Mouse (Mus musculus): ENCODE results near the gene Mapk11. TPM values are rescaled to one million over a fixed set of nuclear protein-coding genes. Genes with fewer than 3 reads are reported as not detected.

Gene Mapk11
- polyA plus RNA-seq, 1 experiment, result 9.1 TPM

- Histone ChIP-seq H3K4me3 (no peak overlapping the region), H3K27me3 (ENCODE audit: control insufficient read depth, insufficient read depth, insufficient read length) (no peaks in the 10 kb centered on the region), H3ac (ENCODE audit: control insufficient read depth, insufficient read length) (no peak overlapping the region), H3K79me2 (ENCODE audit: control insufficient read depth, insufficient read depth) (peaks cover 71% of the 10 kb centered on the region), H3K4me2 (ENCODE audit: low read depth) (peak overlapping the region; percentile 78), H3K36me3 (ENCODE audit: control insufficient read depth, insufficient read depth) (peaks cover 24% of the 10 kb centered on the region)
- TF ChIP-seq POLR2AphosphoS2 (IDR thresholded peaks at IDR 0.05; ENCODE audit: insufficient read length, low read depth) (no peak), SRF (IDR thresholded peaks at IDR 0.05; ENCODE audit: control insufficient read depth, insufficient read length, low read depth) (no peak), CEBPB (IDR thresholded peaks at IDR 0.05; ENCODE audit: insufficient read depth, poor library complexity, severe bottlenecking) (no peak), MYOD1 (IDR thresholded peaks at IDR 0.05; ENCODE audit: control insufficient read depth in 1 of 3, insufficient read length in 2 of 3, low read depth in 2 of 3) (no peak), USF1 (IDR thresholded peaks at IDR 0.05; ENCODE audit: low read depth) (no peak), REST (IDR thresholded peaks at IDR 0.05; ENCODE audit: insufficient read depth, insufficient read length) (no peak), POLR2A (IDR thresholded peaks at IDR 0.05; ENCODE audit: insufficient read length, low read depth) (no peak), E2F4 (IDR thresholded peaks at IDR 0.05; ENCODE audit: insufficient read depth) (no peak), TCF3 (IDR thresholded peaks at IDR 0.05; ENCODE audit: insufficient read length, low read depth) (no peak), MAX (IDR thresholded peaks at IDR 0.05; ENCODE audit: low read depth) (no peak), TCF12 (IDR thresholded peaks at IDR 0.05; ENCODE audit: insufficient read depth, poor library complexity, severe bottlenecking) (no peak), MYOG (IDR thresholded peaks at IDR 0.05; ENCODE audit: control insufficient read depth in 1 of 3, insufficient read depth in 1 of 3, insufficient read length in 2 of 3, low read depth in 2 of 3) (no peak)
Measured at GRCm38 (mm10) chr15:89170102-89170501, 20.7 kb upstream of the Mapk11 start.

GRCm38 (mm10) chr15:89169431-89169830 is 20.0 kb upstream of the Mapk11 start:
- TF ChIP-seq USF1 (IDR thresholded peaks at IDR 0.05; ENCODE audit: low read depth) (no peak), TCF3 (IDR thresholded peaks at IDR 0.05; ENCODE audit: insufficient read length, low read depth) (peak; percentile 36), POLR2A (IDR thresholded peaks at IDR 0.05; ENCODE audit: insufficient read length, low read depth) (peak; percentile 45), MYOG (IDR thresholded peaks at IDR 0.05; ENCODE audit: control insufficient read depth in 1 of 3, insufficient read depth in 1 of 3, insufficient read length in 2 of 3, low read depth in 2 of 3) (peak in 2 of 3 experiments; percentile 62 to 89), POLR2AphosphoS2 (IDR thresholded peaks at IDR 0.05; ENCODE audit: insufficient read length, low read depth) (peak; percentile 53), SRF (IDR thresholded peaks at IDR 0.05; ENCODE audit: control insufficient read depth, insufficient read length, low read depth) (no peak), E2F4 (IDR thresholded peaks at IDR 0.05; ENCODE audit: insufficient read depth) (no peak), TCF12 (IDR thresholded peaks at IDR 0.05; ENCODE audit: insufficient read depth, poor library complexity, severe bottlenecking) (peak; percentile 3), MYOD1 (IDR thresholded peaks at IDR 0.05; ENCODE audit: control insufficient read depth in 1 of 3, insufficient read length in 2 of 3, low read depth in 2 of 3) (peak in 2 of 3 experiments; percentile 56 to 87), CEBPB (IDR thresholded peaks at IDR 0.05; ENCODE audit: insufficient read depth, poor library complexity, severe bottlenecking) (no peak), REST (IDR thresholded peaks at IDR 0.05; ENCODE audit: insufficient read depth, insufficient read length) (no peak), MAX (IDR thresholded peaks at IDR 0.05; ENCODE audit: low read depth) (no peak)
- Histone ChIP-seq H3K27me3 (ENCODE audit: control insufficient read depth, insufficient read depth, insufficient read length) (no peaks in the 10 kb centered on the region), H3K4me3 (peak overlapping the region; percentile 3), H3K79me2 (ENCODE audit: control insufficient read depth, insufficient read depth) (peaks cover 64% of the 10 kb centered on the region), H3ac (ENCODE audit: control insufficient read depth, insufficient read length) (no peak overlapping the region), H3K36me3 (ENCODE audit: control insufficient read depth, insufficient read depth) (peaks cover 30% of the 10 kb centered on the region), H3K4me2 (ENCODE audit: low read depth) (peak overlapping the region; percentile 78)

DNA sequence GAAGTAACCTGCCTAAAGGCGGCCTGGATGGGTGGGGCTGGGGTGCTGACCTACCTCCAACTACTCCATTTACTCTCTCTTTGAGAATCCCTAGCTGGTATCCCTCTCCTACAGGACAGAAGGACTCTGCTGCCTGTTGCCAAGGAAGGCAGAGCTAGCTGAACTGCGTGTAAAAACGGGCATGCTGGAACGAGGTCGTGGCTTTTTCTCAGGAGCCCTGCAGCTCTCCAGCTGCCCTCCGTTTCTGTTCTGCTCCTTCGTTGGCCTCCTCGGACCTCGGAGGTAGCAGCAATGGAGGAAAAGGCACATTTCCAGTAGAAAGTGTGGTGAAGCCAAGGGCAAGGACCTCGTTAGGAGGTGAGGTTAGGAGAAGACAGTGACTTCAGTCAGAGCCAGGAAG is 19.5 kb upstream of the Mapk11 start:
- Histone ChIP-seq H3K79me2 (ENCODE audit: control insufficient read depth, insufficient read depth) (peaks cover 59% of the 10 kb centered on the region), H3K4me2 (ENCODE audit: low read depth) (peak overlapping the region; percentile 78), H3K27me3 (ENCODE audit: control insufficient read depth, insufficient read depth, insufficient read length) (no peaks in the 10 kb centered on the region), H3ac (ENCODE audit: control insufficient read depth, insufficient read length) (no peak overlapping the region), H3K36me3 (ENCODE audit: control insufficient read depth, insufficient read depth) (peaks cover 34% of the 10 kb centered on the region), H3K4me3 (peak overlapping the region; percentile 3)
- TF ChIP-seq USF1 (IDR thresholded peaks at IDR 0.05; ENCODE audit: low read depth), result no peak
- peak; percentile 5 for TF ChIP-seq POLR2A (IDR thresholded peaks at IDR 0.05; ENCODE audit: insufficient read length, low read depth)

DNA sequence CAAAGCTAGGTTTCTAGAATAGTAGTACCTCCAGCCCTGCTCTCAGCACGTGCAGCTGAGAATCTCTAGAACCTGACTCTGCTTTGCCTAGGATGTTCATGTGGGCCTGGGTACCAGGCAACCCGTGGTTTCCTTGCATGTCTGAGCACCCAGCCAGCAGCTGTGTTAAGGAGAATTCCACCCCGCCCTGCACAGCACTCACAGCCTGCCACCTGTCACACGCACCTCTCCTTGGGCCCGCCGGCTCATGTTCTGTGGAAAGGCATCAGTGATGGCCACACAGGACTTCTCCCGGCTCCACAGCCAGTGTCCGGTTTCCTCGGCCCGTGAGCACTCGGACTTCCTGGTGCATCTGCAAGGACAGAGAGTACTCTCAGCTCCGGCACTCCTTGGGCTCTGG is 16.1 kb upstream of the Mapk11 start:
- peak in 2 of 3 experiments; percentile 83 to 99 for TF ChIP-seq MYOD1 (IDR thresholded peaks at IDR 0.05; ENCODE audit: control insufficient read depth in 1 of 3, insufficient read length in 2 of 3, low read depth in 2 of 3)
- TF ChIP-seq TCF3 (IDR thresholded peaks at IDR 0.05; ENCODE audit: insufficient read length, low read depth), result peak; percentile 78
- no peak for TF ChIP-seq POLR2A (IDR thresholded peaks at IDR 0.05; ENCODE audit: insufficient read length, low read depth)
- TF ChIP-seq REST (IDR thresholded peaks at IDR 0.05; ENCODE audit: insufficient read depth, insufficient read length), result no peak
- TF ChIP-seq CEBPB (IDR thresholded peaks at IDR 0.05; ENCODE audit: insufficient read depth, poor library complexity, severe bottlenecking), result no peak
- TF ChIP-seq SRF (IDR thresholded peaks at IDR 0.05; ENCODE audit: control insufficient read depth, insufficient read length, low read depth), result no peak
- TF ChIP-seq USF1 (IDR thresholded peaks at IDR 0.05; ENCODE audit: low read depth), result no peak
- TF ChIP-seq E2F4 (IDR thresholded peaks at IDR 0.05; ENCODE audit: insufficient read depth), result no peak
- TF ChIP-seq POLR2AphosphoS2 (IDR thresholded peaks at IDR 0.05; ENCODE audit: insufficient read length, low read depth), result no peak
- peak; percentile 28 to 97 (median 91) for TF ChIP-seq MYOG (IDR thresholded peaks at IDR 0.05; ENCODE audit: control insufficient read depth in 1 of 3, insufficient read depth in 1 of 3, insufficient read length in 2 of 3, low read depth in 2 of 3)
- no peak for TF ChIP-seq MAX (IDR thresholded peaks at IDR 0.05; ENCODE audit: low read depth)
- TF ChIP-seq TCF12 (IDR thresholded peaks at IDR 0.05; ENCODE audit: insufficient read depth, poor library complexity, severe bottlenecking), result peak; percentile 36

DNA sequence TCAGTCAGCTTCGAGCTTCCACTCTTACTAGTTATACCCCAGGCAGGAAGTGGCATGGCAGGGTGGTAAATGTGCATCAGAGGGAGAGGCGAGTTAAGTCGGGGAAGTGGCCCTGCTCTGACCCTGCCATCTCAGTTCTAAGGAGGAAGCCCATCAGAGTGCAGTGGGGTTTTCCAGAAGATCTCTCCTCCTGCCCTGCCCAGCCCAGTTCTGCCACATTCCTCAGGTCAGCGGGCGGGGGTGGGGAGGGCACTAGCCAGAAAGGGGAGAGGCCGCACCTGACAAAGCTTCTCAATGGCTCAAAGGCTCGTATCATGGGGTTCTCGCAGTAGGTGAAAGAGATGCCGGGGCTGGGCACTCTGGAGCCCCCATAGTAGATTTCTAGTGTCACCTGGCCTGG is 12.0 kb upstream of the Mapk11 start:
- Histone ChIP-seq H3K27me3 (ENCODE audit: control insufficient read depth, insufficient read depth, insufficient read length) (no peaks in the 10 kb centered on the region), H3K36me3 (ENCODE audit: control insufficient read depth, insufficient read depth) (peaks cover 70% of the 10 kb centered on the region), H3K79me2 (ENCODE audit: control insufficient read depth, insufficient read depth) (no peaks in the 10 kb centered on the region), H3ac (ENCODE audit: control insufficient read depth, insufficient read length) (no peak overlapping the region), H3K4me3 (no peak overlapping the region), H3K4me2 (ENCODE audit: low read depth) (no peak overlapping the region)
- TF ChIP-seq MAX (IDR thresholded peaks at IDR 0.05; ENCODE audit: low read depth) (no peak), POLR2AphosphoS2 (IDR thresholded peaks at IDR 0.05; ENCODE audit: insufficient read length, low read depth) (no peak), CEBPB (IDR thresholded peaks at IDR 0.05; ENCODE audit: insufficient read depth, poor library complexity, severe bottlenecking) (no peak), POLR2A (IDR thresholded peaks at IDR 0.05; ENCODE audit: insufficient read length, low read depth) (no peak), E2F4 (IDR thresholded peaks at IDR 0.05; ENCODE audit: insufficient read depth) (no peak), USF1 (IDR thresholded peaks at IDR 0.05; ENCODE audit: low read depth) (no peak), TCF3 (IDR thresholded peaks at IDR 0.05; ENCODE audit: insufficient read length, low read depth) (no peak), MYOD1 (IDR thresholded peaks at IDR 0.05; ENCODE audit: control insufficient read depth in 1 of 3, insufficient read length in 2 of 3, low read depth in 2 of 3) (no peak), MYOG (IDR thresholded peaks at IDR 0.05; ENCODE audit: control insufficient read depth in 1 of 3, insufficient read depth in 1 of 3, insufficient read length in 2 of 3, low read depth in 2 of 3) (no peak), REST (IDR thresholded peaks at IDR 0.05; ENCODE audit: insufficient read depth, insufficient read length) (no peak), SRF (IDR thresholded peaks at IDR 0.05; ENCODE audit: control insufficient read depth, insufficient read length, low read depth) (no peak), TCF12 (IDR thresholded peaks at IDR 0.05; ENCODE audit: insufficient read depth, poor library complexity, severe bottlenecking) (no peak)

More for the DNA sequence above, 16.1 kb upstream of the Mapk11 start:
- no peaks in the 10 kb centered on the region for H3K27me3 ChIP-seq (ENCODE audit: control insufficient read depth, insufficient read depth, insufficient read length)
- no peak overlapping the region for H3K4me2 ChIP-seq (ENCODE audit: low read depth)
- no peak overlapping the region for H3K4me3 ChIP-seq
- peaks cover 26% of the 10 kb centered on the region for H3K79me2 ChIP-seq (ENCODE audit: control insufficient read depth, insufficient read depth)
- H3K36me3 ChIP-seq (ENCODE audit: control insufficient read depth, insufficient read depth), result peaks cover 59% of the 10 kb centered on the region
- H3ac ChIP-seq (ENCODE audit: control insufficient read depth, insufficient read length), result no peak overlapping the region

Data from myocyte (in vitro differentiated cells).